Mouse (Mus musculus): ENCODE results near the gene Usp15. TPM values are rescaled to one million over a fixed set of nuclear protein-coding genes. Genes with fewer than 3 reads are reported as not detected.

Gene Usp15
- total RNA-seq, 1 experiment from 2014 or later = 201 TPM

DNA sequence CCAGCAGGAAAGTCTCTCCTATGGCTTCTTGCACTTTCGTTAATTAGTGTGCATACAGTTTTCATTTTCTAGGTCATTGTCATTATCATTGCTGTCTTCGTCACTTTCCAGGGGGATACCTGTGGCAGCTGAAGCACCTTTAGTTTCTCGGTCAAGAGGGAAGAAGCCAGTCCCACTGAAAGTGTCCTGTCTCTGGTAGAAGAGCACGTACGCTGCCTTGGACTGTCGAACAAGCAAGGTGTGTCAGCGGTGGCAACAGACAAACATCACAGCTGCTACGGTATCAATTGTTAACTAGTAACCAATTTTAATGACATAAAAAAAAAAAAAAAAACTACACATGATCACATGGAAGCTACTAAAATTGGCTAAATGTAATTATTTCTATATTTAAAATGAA, 83.3 kb downstream of the Usp15 start:
- no peak for ATAC-seq (replicated peaks; ENCODE audit: insufficient number of reproducible peaks, low FRiP score, low TSS enrichment, poor library complexity, severe bottlenecking)

DNA sequence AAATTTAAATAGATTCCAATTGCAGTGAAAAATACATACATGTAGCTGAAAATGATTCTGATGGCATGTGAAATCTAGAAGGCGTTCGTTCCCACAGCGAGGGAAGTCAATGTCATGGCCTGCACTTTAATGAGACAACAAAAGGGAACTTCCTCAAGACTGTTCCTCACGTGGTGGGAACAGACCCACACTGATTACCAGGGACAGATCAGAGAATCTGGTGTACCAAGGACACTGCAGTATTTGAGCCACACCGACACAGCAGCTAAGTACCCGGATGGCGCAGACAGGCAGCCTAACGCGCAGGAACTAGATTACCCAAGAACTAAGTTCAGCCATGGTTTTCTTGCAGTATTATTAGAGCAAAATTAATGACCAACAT, 84.0 kb downstream of the Usp15 start:
- no peak for ATAC-seq (replicated peaks; ENCODE audit: insufficient number of reproducible peaks, low FRiP score, low TSS enrichment, poor library complexity, severe bottlenecking)

DNA sequence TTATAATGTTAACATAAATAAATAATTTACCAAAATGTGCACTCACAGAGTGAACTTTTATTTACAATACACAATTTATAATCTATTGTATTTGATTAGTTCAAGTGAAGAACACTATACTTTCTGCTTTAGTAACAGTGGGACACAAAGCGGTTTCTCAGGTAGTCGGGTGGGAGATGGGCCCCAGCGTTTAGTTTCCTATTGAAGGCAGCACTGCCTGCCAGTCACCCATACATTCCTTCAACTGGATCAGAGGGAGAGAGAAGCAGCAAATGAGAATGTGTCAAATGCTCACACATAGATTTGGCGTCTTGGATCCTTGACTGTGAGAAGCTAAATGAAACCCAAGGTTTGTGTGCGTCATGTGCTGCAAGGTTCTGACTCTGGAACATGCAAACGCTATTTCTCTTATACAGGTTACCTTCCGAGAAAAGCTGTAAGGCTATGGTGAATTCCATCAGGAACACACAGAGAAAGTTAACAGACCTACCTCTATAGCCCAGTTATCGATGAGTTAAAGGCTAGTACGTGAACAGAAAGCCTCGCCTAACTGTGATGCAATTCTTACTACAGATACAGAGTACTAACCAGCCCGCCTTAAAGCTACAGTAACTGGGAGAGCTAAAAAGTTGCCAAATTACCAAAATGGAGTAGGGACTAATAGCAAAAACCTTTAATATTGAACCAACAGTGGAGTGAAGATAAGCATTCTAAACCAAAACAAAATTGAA, 84.6 kb downstream of the Usp15 start:
- no peak for ATAC-seq (replicated peaks; ENCODE audit: insufficient number of reproducible peaks, low FRiP score, low TSS enrichment, poor library complexity, severe bottlenecking)

DNA sequence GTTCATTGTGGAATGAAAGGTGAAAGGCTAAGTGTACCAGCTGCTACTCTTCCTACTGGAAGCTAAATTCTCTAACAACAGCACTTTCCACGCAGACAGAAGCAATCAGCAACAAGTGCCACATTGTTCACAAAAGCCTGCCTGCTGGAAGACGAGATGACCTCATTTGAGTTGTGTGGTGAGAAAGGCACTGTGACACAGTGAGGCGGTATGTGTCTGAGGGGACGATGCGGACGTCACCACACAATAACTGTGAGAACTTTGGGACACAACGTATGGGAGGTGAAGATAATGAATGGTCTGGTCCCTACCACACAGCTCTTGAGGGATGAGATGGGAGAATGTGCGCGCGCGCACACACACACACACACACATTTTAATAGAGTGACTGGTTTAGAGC, 86.2 kb downstream of the Usp15 start:
- no peak for ATAC-seq (replicated peaks; ENCODE audit: insufficient number of reproducible peaks, low FRiP score, low TSS enrichment, poor library complexity, severe bottlenecking)

DNA sequence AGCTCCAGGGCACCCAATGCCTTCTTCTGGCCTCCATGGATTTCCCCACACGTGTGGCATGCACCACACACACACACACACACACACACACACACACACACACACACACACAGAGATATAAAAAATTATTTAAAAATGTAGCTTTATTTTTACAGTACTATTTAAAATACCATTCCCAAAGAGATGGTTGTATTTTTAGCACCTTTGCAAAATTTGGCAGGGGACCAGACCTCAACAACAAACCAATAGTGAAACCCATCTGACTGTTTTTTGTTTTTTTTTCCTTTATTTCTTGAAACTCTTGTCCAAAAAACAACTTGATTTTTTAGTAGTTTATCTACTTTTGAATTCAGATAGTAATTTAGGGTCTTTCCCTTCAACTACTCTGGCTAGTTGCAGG, 88.3 kb downstream of the Usp15 start:
- no peak for ATAC-seq (replicated peaks; ENCODE audit: insufficient number of reproducible peaks, low FRiP score, low TSS enrichment, poor library complexity, severe bottlenecking)

DNA sequence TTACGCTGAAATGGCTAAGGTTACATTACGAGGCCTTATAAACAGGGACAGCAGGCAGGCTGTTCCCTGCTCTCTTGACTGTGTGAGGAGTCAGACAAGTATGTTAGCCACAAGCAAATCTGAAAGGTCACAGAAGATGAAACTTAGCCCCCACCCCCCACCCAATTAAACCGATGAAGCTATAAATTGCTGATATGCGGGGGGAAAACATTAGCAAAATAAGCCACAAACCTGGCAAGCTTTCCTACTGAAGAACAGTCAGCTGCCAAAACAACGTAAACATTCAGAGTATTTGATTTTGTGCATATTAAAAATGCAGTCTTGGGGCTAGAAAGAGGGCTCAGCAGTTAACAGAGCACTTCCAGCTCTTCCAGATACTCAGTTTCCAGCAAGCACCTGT, 88.7 kb downstream of the Usp15 start:
- ATAC-seq (replicated peaks; ENCODE audit: insufficient number of reproducible peaks, low FRiP score, low TSS enrichment, poor library complexity, severe bottlenecking) = no peak

DNA sequence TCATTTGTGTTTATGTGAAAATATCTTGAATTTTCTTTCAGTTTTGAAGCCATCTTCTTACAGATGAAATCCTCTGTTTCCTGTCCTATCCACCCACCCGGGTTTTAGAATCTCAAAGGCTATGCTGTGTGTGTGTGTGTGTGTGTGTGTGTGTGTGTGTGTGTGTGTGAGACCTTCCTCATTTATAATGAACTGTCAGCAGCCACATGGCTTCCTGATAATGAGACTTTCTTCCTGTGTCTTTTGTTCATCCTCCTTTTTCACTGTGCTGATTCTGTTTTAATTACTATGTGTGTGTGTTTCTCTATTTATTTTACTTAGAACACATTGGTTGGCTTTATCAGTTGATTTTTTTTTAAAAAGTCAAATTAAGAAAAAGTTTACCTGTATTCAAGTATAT, 95.5 kb downstream of the Usp15 start:
- ATAC-seq (replicated peaks; ENCODE audit: insufficient number of reproducible peaks, low FRiP score, low TSS enrichment, poor library complexity, severe bottlenecking) = no peak

DNA sequence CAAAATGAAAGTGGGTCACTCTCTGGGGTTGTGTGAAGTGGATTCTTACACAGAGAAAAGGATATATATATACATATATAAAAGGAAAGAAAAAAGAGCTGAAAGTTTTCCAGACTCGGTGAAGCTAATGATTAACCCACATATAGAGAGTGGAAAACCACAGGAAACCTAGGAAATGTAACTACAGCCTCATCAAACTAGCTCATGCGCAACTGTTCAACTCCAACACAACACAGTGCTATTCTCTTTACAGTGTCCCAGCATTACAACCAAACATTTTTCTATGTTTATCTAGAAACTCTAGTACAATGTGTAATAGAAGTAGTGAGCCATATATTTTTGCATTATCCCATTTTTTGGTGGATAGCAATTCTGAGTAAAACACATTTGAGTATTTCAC, 96.2 kb downstream of the Usp15 start:
- ATAC-seq (replicated peaks; ENCODE audit: insufficient number of reproducible peaks, low FRiP score, low TSS enrichment, poor library complexity, severe bottlenecking) = no peak

DNA sequence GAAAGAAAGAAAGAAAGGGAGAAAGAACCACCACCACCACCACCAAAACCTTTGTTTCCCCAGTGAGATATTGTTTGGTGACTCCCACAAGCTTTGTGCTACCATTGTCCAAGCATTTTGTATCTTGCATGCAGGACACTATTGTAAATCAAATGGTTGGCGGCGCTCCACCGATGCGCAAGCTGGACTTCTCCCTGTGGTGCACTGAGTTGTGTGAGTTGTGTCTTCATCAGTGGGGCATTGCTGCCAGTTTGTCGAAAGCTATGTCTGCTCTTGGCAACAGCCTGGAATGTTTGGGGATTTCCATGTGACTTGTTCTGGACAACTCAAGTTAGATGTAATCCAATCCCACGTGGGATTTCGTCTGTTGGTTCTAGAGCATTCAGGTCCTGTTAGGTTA, 102.3 kb downstream of the Usp15 start:
- no peak for ATAC-seq (replicated peaks; ENCODE audit: insufficient number of reproducible peaks, low FRiP score, low TSS enrichment, poor library complexity, severe bottlenecking)

DNA sequence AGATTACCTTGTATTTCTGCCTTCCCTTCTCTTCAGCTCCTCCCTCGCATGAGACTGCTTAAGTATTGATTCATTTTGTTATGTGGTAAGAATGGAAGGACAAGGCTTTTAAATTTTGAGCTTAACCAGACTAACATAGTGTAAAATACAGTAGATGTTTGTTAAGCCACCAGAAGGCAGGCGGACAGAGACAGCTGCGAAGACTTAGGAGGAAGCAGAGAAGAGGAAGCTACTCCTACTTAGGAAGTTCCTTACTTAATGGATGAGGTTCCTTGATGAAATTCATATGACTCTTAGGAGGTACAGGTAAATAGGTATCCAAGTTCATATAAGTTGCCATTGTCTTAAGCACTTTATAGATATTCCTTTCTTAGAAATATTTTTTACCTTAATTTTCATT, 104.2 kb downstream of the Usp15 start:
- no peak for ATAC-seq (replicated peaks; ENCODE audit: insufficient number of reproducible peaks, low FRiP score, low TSS enrichment, poor library complexity, severe bottlenecking)

DNA sequence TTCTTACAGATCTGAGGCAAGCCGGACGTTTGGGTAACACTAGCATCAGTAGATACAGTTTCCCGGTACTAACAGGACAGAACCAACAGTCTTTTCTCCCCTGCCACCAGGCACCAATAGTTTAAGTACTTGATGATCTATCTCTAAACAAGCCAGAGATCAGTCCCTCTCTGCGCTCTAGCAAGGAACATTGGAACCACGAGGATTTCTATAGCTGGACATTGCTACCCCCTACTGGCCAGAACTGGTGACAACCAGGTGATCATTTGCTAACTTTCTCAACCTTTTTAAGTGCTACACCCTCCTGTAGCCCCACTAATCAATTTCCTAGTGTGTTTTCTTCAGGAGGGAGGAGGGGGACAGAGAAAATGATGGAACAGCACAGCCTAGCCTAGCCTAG, 105.1 kb downstream of the Usp15 start:
- peak; percentile 75 for ATAC-seq (replicated peaks; ENCODE audit: insufficient number of reproducible peaks, low FRiP score, low TSS enrichment, poor library complexity, severe bottlenecking)

DNA sequence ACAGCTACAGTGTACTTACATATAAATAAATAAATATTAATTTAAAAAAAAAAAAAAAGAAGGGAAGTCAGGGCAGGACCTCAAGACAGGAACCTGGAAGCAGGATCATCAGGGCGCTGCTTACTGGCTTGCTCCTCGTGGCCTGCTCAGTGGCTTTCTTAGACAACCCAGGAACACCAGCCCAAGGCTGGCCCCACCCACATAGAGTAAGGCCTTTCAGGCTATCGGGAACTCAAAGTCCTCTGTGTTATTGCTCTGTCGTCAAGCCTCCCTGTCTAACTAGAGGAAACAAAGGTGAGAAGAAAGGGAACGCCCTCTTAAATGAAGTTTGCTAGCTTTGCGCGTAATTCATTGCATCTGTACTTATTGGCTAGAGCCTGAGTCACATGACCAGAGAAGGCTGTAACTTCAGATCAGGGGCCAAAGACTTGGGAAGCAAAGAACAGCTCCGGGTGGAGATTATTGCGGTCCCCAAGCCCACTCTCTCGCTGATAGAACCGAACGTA, 107.3 kb downstream of the Usp15 start:
- ATAC-seq (replicated peaks; ENCODE audit: insufficient number of reproducible peaks, low FRiP score, low TSS enrichment, poor library complexity, severe bottlenecking) = no peak

DNA sequence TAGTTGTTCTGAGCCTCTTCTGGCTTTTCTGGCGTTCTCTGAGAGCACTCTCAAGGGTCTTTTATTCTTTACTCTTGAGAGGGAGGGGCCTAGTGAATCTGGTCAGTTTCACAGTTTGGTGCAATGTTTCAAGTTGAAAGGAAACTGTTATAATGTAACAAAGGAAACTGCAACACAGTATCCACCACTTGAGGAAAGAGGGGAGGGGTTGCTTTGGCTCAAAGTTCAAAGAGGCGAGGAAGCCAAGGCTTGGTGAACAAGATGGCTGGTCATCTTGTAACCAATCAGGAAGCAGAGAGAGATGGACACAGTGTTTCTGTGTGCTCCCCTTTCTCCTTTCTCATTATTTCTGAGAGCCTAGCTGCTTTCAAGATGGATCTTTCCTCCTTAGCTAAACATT, 109.9 kb downstream of the Usp15 start:
- no peak for ATAC-seq (replicated peaks; ENCODE audit: insufficient number of reproducible peaks, low FRiP score, low TSS enrichment, poor library complexity, severe bottlenecking)

DNA sequence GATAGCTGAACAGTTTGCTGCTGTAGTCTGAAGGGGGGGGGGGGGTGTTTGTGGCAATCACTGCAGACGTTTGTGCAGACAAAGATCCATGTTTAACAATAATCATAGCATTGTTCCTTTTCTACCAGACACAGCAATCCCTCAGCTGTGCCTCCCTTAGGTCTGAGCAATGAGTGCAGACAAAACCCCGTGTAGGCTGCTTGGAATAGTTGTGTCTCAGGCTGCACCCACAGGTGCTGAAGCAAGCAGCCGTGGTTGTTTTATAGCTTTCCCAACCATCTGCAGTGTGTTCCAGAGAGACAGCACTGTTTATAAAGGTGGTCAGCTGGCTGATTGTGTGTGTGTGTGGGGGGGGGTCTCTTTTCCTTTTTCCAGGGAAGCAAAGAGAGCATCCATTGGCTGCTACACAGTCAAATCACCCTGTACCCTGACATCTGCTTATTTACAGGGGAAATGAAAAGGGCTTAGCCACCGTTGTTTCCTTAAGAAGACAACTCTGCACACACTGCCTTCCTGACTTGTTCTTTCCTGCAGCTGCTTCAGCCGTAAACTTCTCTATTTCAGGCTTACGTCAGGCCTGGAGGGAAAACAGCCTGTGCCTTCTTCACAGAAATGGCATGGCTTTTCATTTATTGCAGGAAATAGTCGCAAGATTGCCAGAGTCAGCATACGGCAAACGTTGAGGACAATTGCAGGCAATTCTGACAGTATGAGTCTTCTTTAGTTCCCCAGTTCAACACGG, 111.7 kb downstream of the Usp15 start:
- no peak for ATAC-seq (replicated peaks; ENCODE audit: insufficient number of reproducible peaks, low FRiP score, low TSS enrichment, poor library complexity, severe bottlenecking)

DNA sequence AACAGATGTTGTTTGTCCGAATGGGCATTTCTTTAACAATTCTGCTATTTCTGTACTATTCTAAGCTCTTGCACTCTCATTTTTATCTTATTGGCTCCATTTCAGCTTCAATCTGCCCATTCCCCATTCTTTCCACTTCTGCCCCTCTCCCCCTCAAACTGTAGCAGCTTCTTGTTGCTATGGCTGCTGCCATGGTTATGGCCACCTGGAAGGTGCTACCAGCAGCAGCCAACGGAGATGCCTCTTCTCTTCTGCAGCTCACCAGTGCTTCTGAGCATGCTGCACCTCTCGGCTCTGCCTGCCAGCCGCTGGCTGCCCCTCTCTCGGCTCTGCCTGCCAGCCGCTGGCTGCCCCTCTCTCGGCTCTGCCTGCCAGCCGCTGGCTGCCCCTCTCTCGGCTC, 112.5 kb downstream of the Usp15 start:
- no peak for ATAC-seq (replicated peaks; ENCODE audit: insufficient number of reproducible peaks, low FRiP score, low TSS enrichment, poor library complexity, severe bottlenecking)

DNA sequence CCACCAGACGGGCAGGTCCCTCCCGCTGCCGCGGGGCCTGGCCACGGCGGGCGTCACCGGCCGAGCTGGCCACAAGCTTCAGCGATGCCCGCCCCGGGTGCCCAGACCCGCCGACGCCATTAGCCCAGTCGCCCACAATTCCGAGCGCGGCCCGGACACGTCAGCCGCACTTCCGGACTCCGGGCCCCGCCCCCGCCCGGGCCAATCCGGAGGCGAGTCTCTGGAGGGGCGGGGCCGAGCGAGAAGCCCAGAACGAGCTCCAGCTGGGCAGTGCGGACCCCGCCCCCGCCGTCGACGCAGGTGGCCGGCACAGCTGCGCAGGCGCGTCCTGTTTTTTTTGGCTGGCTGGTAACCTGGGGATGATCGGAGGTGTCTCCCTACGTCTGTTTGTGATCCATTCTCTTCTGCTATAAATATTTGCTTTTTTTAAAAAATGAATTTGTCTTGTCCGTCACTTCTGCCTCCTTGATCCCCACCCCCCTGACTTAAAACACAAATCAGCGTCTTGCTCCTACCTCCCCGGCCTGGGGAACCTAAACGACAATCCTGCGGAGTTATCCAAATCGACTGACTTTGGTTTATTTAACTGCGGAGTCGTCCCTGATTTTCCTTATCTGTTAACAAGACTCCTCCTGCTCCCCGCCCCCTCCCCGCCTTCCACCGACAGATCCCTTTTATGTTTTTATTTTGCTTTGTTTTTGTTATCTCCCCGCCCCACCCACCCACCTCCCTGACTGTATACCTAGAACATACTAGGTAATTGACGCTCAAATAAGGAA, 120.4 kb downstream of the Usp15 start, which contains the start of gene Mon2:
Gene Mon2 (minus strand): TSS at position 261 of the 779 bp plus-strand sequence.
- ATAC-seq (replicated peaks; ENCODE audit: insufficient number of reproducible peaks, low FRiP score, low TSS enrichment, poor library complexity, severe bottlenecking) = peak; percentile 94

DNA sequence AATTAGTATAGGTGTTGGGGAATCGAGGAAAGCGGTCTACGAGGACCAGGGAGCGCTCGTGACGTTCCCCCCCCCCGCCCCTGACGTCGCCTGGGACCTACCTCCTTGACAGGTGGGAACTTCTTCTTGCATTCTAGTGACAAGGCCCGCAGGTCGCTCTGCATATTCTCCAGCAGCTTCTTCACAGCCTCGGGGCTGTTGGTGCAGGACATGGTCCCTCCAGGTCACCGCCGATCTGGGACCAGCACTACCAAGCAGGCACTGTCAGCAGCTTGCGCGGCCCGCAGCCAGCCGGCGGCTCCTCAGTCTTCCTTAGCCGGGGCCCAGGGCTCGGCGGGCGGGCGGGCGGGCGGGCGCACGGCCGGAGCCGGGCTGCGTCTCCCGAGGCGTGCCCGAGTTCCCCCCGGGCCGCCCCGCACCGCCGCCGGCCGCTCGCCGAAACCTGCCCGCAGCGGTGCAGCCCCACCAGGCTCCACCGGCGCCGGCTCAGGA, 121.0 kb downstream of the Usp15 start:
- no peak for ATAC-seq (replicated peaks; ENCODE audit: insufficient number of reproducible peaks, low FRiP score, low TSS enrichment, poor library complexity, severe bottlenecking)

DNA sequence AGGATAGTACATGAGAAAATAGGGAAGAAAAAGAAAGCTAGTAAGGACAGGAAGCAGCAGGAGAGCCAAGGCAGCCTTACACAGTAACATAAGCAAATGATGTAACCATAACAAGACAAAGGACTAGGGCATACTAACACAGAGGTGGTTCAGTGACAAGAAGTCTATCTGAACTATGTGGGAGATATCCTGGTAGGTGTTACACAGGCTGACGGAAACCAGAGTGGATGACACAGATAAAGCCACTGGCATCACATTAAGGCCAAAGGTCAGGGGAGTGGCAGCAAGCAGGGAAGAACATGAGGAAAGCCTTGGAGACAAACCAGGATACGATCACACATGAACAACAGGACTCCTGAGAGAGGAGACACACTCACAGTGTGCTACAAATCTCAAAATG, 124.8 kb downstream of the Usp15 start:
- no peak for ATAC-seq (replicated peaks; ENCODE audit: insufficient number of reproducible peaks, low FRiP score, low TSS enrichment, poor library complexity, severe bottlenecking)

DNA sequence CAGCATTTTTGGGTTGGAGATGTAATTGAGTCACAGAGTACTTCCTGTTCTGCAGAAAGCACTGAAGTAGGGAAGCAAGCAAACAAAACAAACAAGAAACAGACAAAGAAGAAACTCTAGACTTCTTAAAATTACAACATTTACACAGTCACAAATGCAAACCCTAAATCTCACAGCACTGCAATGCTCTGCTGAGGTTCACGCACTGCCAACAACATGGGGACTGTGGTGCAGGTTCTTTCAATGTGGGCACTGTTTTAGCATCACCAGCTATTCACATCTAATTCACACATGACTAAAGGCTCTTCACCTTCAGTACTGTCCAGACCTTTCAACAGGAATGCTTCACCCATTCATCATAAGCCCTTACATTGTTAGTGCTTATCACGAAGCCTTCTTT, 133.8 kb downstream of the Usp15 start:
- ATAC-seq (replicated peaks; ENCODE audit: insufficient number of reproducible peaks, low FRiP score, low TSS enrichment, poor library complexity, severe bottlenecking) = no peak
